Mouse (Mus musculus): Measurements from ENCODE around the gene Hamp.

- TF ChIP-seq CTCF (IDR thresholded peaks at IDR 0.05; ENCODE audit: extremely low read depth, insufficient read depth, insufficient read length, insufficient replicate concordance), result no peak
- no peak for TF ChIP-seq POLR2A (IDR thresholded peaks at IDR 0.05; ENCODE audit: low read depth, low read length)
Measured at GRCm38 (mm10) chr7:30953459-30953858, 9.6 kb upstream of the Hamp start.

Measured in spleen, adult 2 months (tissue).